9 mouse cellular contexts compared by ENCODE assay signal in the genomic region with DNA sequence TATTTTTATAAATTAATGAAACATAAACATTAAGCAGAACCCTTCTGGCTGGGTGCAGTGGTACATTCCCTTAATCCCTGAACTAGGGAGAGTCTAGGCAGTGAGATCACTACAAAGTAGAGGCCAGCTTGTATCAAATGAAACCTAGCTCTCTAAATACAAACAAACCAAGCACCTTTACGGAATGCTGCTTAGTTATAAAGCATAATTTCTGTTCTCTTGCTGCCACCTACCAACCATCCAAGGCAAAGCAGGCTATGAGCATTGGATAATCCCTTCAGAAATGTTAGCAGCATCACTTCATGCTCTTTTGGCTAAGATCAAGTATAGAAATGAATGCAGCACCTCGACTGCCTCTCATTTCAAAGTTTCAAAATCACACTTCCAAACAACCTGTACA. TPM values are rescaled to one million over a fixed set of nuclear protein-coding genes. Genes with fewer than 3 reads are reported as not detected.
A peak's percentile ranks its signal among the peaks of the same experiment; 100 is the strongest.
DNase-seq lines count a peak whose midpoint lies in the region; ATAC-seq and TF ChIP-seq lines count a peak whose summit lies in the region.
"Had no signal": no experiment of that assay in that cellular context is flagged by ENCODE, and none has a peak within 500 bp of the region (broad histone marks: within the 10 kb centered on the region; RNA-seq: fewer than 3 reads in every experiment).

No protein-coding gene starts in this region.

- no peaks in the 10 kb centered on the region for H3K36me3 ChIP-seq in C2C12 (ENCODE audit: control insufficient read depth, insufficient read depth)
- no peaks in the 10 kb centered on the region for H3K36me3 ChIP-seq in midbrain, embryonic 16.5 days (ENCODE audit: control insufficient read depth, insufficient read depth, low read length)

- H3K79me3 ChIP-seq in C2C12 (ENCODE audit: low read depth), result no peaks in the 10 kb centered on the region

- H3K27ac ChIP-seq in midbrain, embryonic 16.5 days (ENCODE audit: low read length), result no peak overlapping the region
- H3K27ac ChIP-seq: macrophage had no signal

- H3K79me2 ChIP-seq in C2C12 (ENCODE audit: control insufficient read depth, insufficient read depth), result no peaks in the 10 kb centered on the region

- no peaks in the 10 kb centered on the region for H3K27me3 ChIP-seq in C2C12 (ENCODE audit: control insufficient read depth, insufficient read depth, insufficient read length)
- H3K27me3 ChIP-seq in midbrain, embryonic 16.5 days (ENCODE audit: control insufficient read depth, insufficient read depth, low read depth, low read length), result no peaks in the 10 kb centered on the region

- no peak overlapping the region for H3K4me3 ChIP-seq in C2C12 (ENCODE audit: insufficient read depth, poor library complexity, severe bottlenecking)
- H3K4me3 ChIP-seq in midbrain, embryonic 16.5 days (ENCODE audit: low read depth, low read length), result no peak overlapping the region

- peak; percentile 61 for DNase-seq in gastrocnemius, adult 18-20 months (ENCODE audit: low spot score)
- no peak for DNase-seq in gastrocnemius, postnatal 36 days
- peak; percentile 43 for DNase-seq in cerebellum, adult 11 months
- peak; percentile 25 to 55 for DNase-seq in heart, postnatal 14 days
- peak; percentile 62 to 66 for DNase-seq in kidney, postnatal 36 days
- DNase-seq in yolk sac, embryonic 10.5 days (ENCODE audit: low spot score), result no peak

- no peaks in the 10 kb centered on the region for H3K9me3 ChIP-seq in midbrain, embryonic 16.5 days (replicated peaks; ENCODE audit: control insufficient read depth, low read length, poor library complexity, severe bottlenecking)

- intact Hi-C loops in gastrocnemius, postnatal 36 days (cut with DNase I), result loop anchor here (2.0 to 10.0 kb wide), 3 partner anchors 182 to 565 kb away; a partner anchor contains a TSS
- intact Hi-C loops in heart, postnatal 14 days (cut with DNase I), result loop anchor here (1.0 to 10.0 kb wide), 4 partner anchors 420 to 792 kb away; no protein-coding TSS in a partner anchor

- WGBS in midbrain, embryonic 16.5 days, result 30% methylated on average over 2 of the region's 2 CpGs

- TF ChIP-seq CTCF in C2C12 (IDR thresholded peaks at IDR 0.05; ENCODE audit: control insufficient read depth, insufficient read depth, insufficient read length), result peak; percentile 24

- H3K9ac ChIP-seq in midbrain, embryonic 16.5 days (ENCODE audit: low read depth, low read length), result no peak overlapping the region

- H3K4me1 ChIP-seq in midbrain, embryonic 16.5 days (ENCODE audit: control insufficient read depth, insufficient read depth, low read length), result no peaks in the 10 kb centered on the region

- ATAC-seq in midbrain, embryonic 16.5 days, result peak; percentile 89

- H3K4me2 ChIP-seq in midbrain, embryonic 16.5 days (ENCODE audit: low read length), result no peak overlapping the region

- no peak overlapping the region for H3ac ChIP-seq in C2C12 (ENCODE audit: control insufficient read depth, insufficient read length, low read depth)

TF ChIP-seq in C2C12, 6 proteins besides CTCF, POLR2A, EP300 and RAD21:
- TF ChIP-seq MYOG (IDR thresholded peaks at IDR 0.05; ENCODE audit: control insufficient read depth, extremely low read depth, insufficient read length) (no peak), MYOD1 (IDR thresholded peaks at IDR 0.05; ENCODE audit: control insufficient read depth, insufficient read length, low read depth) (no peak), CEBPB (IDR thresholded peaks at IDR 0.05; ENCODE audit: low read depth) (no peak), MAX (IDR thresholded peaks at IDR 0.05) (no peak), FOSL1 (IDR thresholded peaks at IDR 0.05; ENCODE audit: insufficient read depth, low read length, poor library complexity, severe bottlenecking) (no peak), USF1 (IDR thresholded peaks at IDR 0.05; ENCODE audit: low read depth) (no peak)

RNA-seq across cellular contexts. Expression of a gene that starts 7.7 kb away (rescaled TPM):
- total RNA-seq in gastrocnemius, adult 18-20 months (2021), result 100 to 1,000 TPM; 139 to 144 TPM
- total RNA-seq in gastrocnemius, postnatal 36 days (2021), result 100 to 1,000 TPM; 109 to 127 TPM
- polyA plus RNA-seq in C2C12 (2012; fragmentation: generic; extraction: Trizol), result 4.8 TPM
- 10 to 100 TPM; 62.3 to 66.1 TPM for total RNA-seq in heart, postnatal 14 days (2021)
- polyA plus RNA-seq in midbrain, embryonic 16.5 days (2015; fragmentation: Nextera tagmentation; extraction: Ambion mirVana), result 21.0 and 23.4 TPM in 2 replicates

Comparison
In these comparisons a context has a peak if more than half of its experiments do, and no peak if none do; other contexts are left out.
1. DNase-seq: peak in gastrocnemius, adult 18-20 months (single experiment), cerebellum, adult 11 months (single experiment), heart, postnatal 14 days (2 of 2) and kidney, postnatal 36 days (2 of 2); none in gastrocnemius, postnatal 36 days (0 of 2) and yolk sac, embryonic 10.5 days (single experiment).